Mouse (Mus musculus): ENCODE results near the gene Cend1. TPM values are rescaled to one million over a fixed set of nuclear protein-coding genes. Genes with fewer than 3 reads are reported as not detected.
A peak's percentile ranks its signal among the peaks of the same experiment; 100 is the strongest.

Gene Cend1
- polyA plus RNA-seq, 1 experiment from 2014 or later, result 20.5 TPM

DNA sequence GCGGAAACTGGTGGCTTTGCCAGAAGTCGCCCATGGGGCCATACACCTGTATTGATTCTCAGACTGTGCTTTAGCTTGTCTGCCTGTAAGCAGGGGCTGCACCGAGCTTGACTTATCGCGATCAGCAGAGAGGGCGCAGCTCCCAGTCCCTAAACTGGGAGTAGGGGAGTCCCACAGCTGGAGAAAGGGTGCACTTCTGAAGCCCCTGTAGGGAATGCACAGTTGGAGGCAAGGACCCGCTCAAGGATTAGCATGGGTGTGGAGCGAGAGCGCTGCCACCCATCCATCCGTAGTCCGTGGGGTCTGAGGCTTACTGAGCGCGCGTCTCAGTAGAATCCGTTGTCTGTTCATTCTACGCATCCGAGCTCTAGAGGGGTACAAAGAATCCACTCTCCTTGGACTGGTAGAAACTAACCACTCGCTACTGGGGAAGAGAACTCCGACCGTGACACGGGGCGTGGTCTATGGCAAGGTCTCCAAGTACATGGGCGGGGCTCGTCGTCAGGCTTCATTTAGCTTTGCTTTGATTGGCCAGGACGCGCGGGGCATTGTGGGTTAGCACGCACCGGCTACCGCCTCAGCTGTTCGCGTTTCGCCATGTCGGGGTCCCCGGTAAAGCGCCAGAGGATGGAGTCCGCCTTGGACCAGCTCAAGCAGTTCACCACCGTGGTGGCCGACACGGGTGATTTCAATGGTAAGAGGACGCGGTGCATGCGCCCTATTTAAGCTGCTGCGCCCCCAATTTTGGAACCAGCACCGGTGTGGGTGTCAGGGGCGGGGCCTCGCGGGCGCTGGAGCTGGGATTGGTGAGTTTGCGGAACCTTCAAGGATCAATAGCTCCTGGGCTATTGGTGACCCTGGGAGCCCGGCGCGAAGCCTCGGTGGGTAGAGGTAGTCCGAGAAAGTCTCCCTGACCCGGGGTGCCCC, 37.4 kb downstream of the Cend1 start, which contains the start of gene Taldo1:
TSS of gene Taldo1 (plus strand) at position 575 of the 927 bp plus-strand sequence.
- peak; percentile 94 for ATAC-seq (ENCODE audit: low FRiP score)
- Histone ChIP-seq H3K9ac (peak within 1 kb of the TSS; percentile 66), H3K27ac (peak within 1 kb of the TSS; percentile 72), H3K4me1 (peaks cover 13% of the 10 kb centered on the region), H3K36me3 (replicated peaks) (peaks cover 10% of the 10 kb centered on the region), H3K4me2 (peak within 1 kb of the TSS; percentile 88), H3K27me3 (peaks cover 16% of the 10 kb centered on the region), H3K4me3 (replicated peaks) (peak within 1 kb of the TSS; percentile 70), H3K9me3 (no peaks in the 10 kb centered on the region)
- WGBS, result under 1% methylated on average over 57 of the region's 57 CpGs

DNA sequence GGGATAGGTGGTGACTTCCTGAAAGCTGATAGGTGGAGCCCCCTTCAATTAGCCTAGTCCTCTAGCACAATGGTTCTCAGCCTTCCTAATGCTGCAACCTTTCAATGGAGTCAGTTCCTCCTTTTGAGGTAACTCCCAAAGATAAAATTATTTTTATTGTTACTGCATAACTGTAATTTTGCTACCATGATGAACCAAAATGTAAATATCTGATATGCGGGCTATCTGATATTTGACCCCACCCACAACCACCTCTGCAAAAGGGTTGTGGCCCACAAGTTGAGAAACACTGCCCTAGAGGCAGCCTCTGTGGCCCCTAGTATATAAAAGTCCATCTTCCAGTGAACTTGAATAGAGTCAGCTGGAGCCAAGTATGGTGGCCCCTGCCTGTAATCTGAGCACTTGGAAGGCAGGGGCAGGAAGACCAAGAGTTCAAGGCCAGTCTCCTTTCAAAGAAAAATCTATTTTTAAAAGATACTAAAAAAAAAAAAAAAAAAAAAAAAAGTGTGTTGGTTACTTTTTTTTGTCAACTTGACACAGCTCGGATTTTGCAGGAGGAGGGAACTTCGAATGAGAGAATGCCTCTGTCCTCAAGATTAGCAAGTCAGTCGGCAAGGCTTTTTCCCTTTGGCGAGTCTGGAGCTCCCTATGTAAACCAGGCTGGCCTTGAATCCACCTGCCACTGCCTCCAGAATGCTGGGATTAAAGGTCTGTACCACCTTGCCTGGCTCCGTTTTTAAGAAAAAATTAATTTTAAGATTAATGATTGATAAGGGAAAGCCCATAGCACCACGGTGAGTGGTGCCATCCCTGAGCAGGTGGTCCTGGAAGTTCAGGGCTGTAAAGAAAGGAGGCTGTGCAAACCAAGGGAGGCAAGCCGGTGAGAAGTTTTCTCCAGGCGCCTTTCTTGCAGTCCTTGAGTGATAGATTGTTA, 38.7 kb downstream of the Cend1 start:
- 53% methylated on average over 9 of the region's 9 CpGs for WGBS
- Histone ChIP-seq H3K27me3 (peaks cover 19% of the 10 kb centered on the region), H3K9me3 (no peaks in the 10 kb centered on the region), H3K27ac (no peak overlapping the region), H3K4me3 (replicated peaks) (no peak overlapping the region), H3K4me2 (no peak overlapping the region), H3K4me1 (peaks cover 13% of the 10 kb centered on the region), H3K36me3 (replicated peaks) (no peaks in the 10 kb centered on the region), H3K9ac (no peak overlapping the region)
- ATAC-seq (ENCODE audit: low FRiP score), result no peak

DNA sequence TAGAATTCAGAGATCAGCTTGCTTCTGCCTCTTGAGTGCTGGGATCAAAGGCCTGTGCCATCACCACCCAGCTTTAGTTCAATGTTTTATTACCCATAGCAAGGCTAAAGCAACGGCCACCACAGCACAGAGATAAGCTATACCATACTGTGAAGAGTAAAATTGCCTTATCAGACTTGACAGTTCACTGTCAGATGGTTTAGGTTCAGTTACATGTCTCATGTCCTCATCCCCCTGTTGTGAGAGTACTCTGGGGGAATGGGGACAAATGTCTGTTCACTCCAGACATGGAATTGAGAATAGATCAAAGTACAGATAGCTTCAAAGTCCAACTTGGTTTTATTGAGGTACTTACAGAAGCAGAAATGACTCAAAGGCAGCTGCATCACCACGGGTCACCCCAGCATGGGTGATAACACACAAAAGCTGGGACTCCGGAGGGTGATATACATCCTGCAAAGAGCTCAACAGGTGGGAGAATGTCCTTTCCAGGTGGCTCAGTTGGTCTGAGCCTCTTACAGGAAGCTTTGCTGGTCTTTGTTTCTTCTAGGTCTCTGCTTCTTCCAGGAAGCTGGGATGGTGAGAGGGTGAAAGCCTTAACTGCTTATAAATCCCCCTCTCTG, 40.7 kb downstream of the Cend1 start:
- Histone ChIP-seq H3K4me1 (peaks cover 13% of the 10 kb centered on the region), H3K27me3 (peaks cover 23% of the 10 kb centered on the region), H3K27ac (no peak overlapping the region), H3K36me3 (replicated peaks) (no peaks in the 10 kb centered on the region), H3K4me3 (replicated peaks) (no peak overlapping the region), H3K9ac (no peak overlapping the region), H3K4me2 (no peak overlapping the region), H3K9me3 (no peaks in the 10 kb centered on the region)
- WGBS, result 68% methylated on average over 3 of the region's 3 CpGs
- ATAC-seq (ENCODE audit: low FRiP score), result no peak

DNA sequence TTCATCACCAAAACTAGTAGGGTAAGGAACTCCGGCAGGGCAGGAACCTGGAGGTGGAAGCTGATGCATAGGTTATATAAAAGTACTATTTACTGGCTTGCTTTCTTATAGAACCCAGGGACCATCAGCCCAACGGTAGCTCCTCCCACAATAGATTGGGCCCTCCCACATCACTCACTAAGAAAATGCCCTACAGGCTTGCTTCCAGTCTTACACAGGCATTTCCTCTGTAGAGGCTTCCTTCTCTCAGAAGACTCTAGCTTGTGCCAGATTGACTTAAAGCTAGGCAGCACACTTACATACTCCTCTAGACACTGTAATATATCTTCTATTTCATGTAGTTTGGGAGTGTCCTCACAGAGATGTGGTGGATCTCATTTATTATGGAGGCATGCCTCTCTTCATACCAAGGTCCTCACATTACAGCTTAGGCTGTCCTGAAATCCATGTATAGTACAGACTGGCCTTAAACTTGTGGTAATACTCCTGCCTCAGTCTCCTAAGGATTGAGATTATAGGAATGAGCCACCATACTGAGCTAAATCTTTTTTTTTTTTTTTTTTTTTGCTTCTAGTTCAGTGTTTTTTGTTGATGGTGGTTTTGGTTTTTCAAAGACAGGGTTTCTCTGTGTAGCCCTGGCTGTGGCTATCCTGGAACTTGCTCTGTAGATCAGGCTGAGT, 41.3 kb downstream of the Cend1 start:
- ATAC-seq (ENCODE audit: low FRiP score), result no peak
- WGBS, result 59% methylated on average over 2 of the region's 2 CpGs
- H3K4me2 ChIP-seq, result no peak overlapping the region
- H3K9me3 ChIP-seq, result no peaks in the 10 kb centered on the region
- H3K27me3 ChIP-seq, result peaks cover 23% of the 10 kb centered on the region
- no peak overlapping the region for H3K9ac ChIP-seq
- no peak overlapping the region for H3K4me3 ChIP-seq (replicated peaks)
- peaks cover 10% of the 10 kb centered on the region for H3K4me1 ChIP-seq
- no peak overlapping the region for H3K27ac ChIP-seq
- H3K36me3 ChIP-seq (replicated peaks), result no peaks in the 10 kb centered on the region

GRCm38 (mm10) chr7:141381068-141381835, 48.0 kb downstream of the Cend1 start:
- Histone ChIP-seq H3K27ac (no peak overlapping the region), H3K27me3 (peaks cover 14% of the 10 kb centered on the region; the same call in 1 of the 2 replicates), H3K9ac (no peak overlapping the region), H3K4me3 (replicated peaks) (no peak overlapping the region), H3K9me3 (no peaks in the 10 kb centered on the region), H3K36me3 (replicated peaks) (no peaks in the 10 kb centered on the region), H3K4me2 (no peak overlapping the region), H3K4me1 (no peaks in the 10 kb centered on the region)
- WGBS, result 76% methylated on average over 4 of the region's 4 CpGs
- ATAC-seq (ENCODE audit: low FRiP score), result no peak

GRCm38 (mm10) chr7:141379584-141379983, 49.7 kb downstream of the Cend1 start:
- no peaks in the 10 kb centered on the region for H3K36me3 ChIP-seq (replicated peaks)
- no peak overlapping the region for H3K27ac ChIP-seq
- H3K9me3 ChIP-seq, result no peaks in the 10 kb centered on the region
- no peak for ATAC-seq (ENCODE audit: low FRiP score)
- no peak overlapping the region for H3K9ac ChIP-seq
- peaks cover 8% of the 10 kb centered on the region; the same call in 1 of the 2 replicates for H3K27me3 ChIP-seq
- H3K4me3 ChIP-seq (replicated peaks), result no peak overlapping the region
- no peak overlapping the region for H3K4me2 ChIP-seq
- H3K4me1 ChIP-seq, result no peaks in the 10 kb centered on the region
- 78% methylated on average over 4 of the region's 4 CpGs for WGBS

Other genes with a start within 250 kb of the Cend1 start
- 79.1 and 89.4 TPM in 2 replicates for gene Hras, start 235.5 kb downstream of the Cend1 start, polyA plus RNA-seq (2016; fragmentation: Nextera tagmentation; extraction: Ambion mirVana)
- gene Lrrc56, start 235.3 kb downstream of the Cend1 start, polyA plus RNA-seq (2016; fragmentation: Nextera tagmentation; extraction: Ambion mirVana), result 14.2 and 16.0 TPM in 2 replicates
- gene Lmntd2, start 215.4 kb downstream of the Cend1 start, polyA plus RNA-seq (2016; fragmentation: Nextera tagmentation; extraction: Ambion mirVana), result 3.3 and 3.7 TPM in 2 replicates
- gene Rassf7, start 213.6 kb downstream of the Cend1 start, polyA plus RNA-seq (2016; fragmentation: Nextera tagmentation; extraction: Ambion mirVana), result 35.4 and 38.5 TPM in 2 replicates
- gene Phrf1, start 200.7 kb downstream of the Cend1 start, polyA plus RNA-seq (2016; fragmentation: Nextera tagmentation; extraction: Ambion mirVana), result 106 and 107 TPM in 2 replicates
- gene Irf7, start 163.0 kb downstream of the Cend1 start, polyA plus RNA-seq (2016; fragmentation: Nextera tagmentation; extraction: Ambion mirVana), result 0.69 and 0.83 TPM in 2 replicates
- gene Cdhr5, start 152.7 kb downstream of the Cend1 start, polyA plus RNA-seq (2016; fragmentation: Nextera tagmentation; extraction: Ambion mirVana), result not detected in 2 replicates
- gene Sct, start 150.4 kb downstream of the Cend1 start, polyA plus RNA-seq (2016; fragmentation: Nextera tagmentation; extraction: Ambion mirVana), result 0.70 TPM in 1 of 2 replicates, not detected in the other
- gene Drd4, start 137.5 kb downstream of the Cend1 start, polyA plus RNA-seq (2016; fragmentation: Nextera tagmentation; extraction: Ambion mirVana), result 0.38 and 0.60 TPM in 2 replicates
- 74.0 and 78.4 TPM in 2 replicates for gene Deaf1, start 101.8 kb downstream of the Cend1 start, polyA plus RNA-seq (2016; fragmentation: Nextera tagmentation; extraction: Ambion mirVana)
- 59.9 and 63.6 TPM in 2 replicates for gene Tmem80, start 101.8 kb downstream of the Cend1 start, polyA plus RNA-seq (2016; fragmentation: Nextera tagmentation; extraction: Ambion mirVana)
- gene Eps8l2, start 90.6 kb downstream of the Cend1 start, polyA plus RNA-seq (2016; fragmentation: Nextera tagmentation; extraction: Ambion mirVana), result 1.2 and 1.7 TPM in 2 replicates
- gene Taldo1, start 37.3 kb downstream of the Cend1 start, polyA plus RNA-seq (2016; fragmentation: Nextera tagmentation; extraction: Ambion mirVana), result 397 and 407 TPM in 2 replicates
- gene Gatd1, start 15.4 kb downstream of the Cend1 start, polyA plus RNA-seq (2016; fragmentation: Nextera tagmentation; extraction: Ambion mirVana), result 47.0 and 50.0 TPM in 2 replicates
- gene Slc25a22, start 8.4 kb upstream of the Cend1 start, polyA plus RNA-seq (2016; fragmentation: Nextera tagmentation; extraction: Ambion mirVana), result 57.4 and 60.9 TPM in 2 replicates
- 16.9 and 18.8 TPM in 2 replicates for gene Pidd1, start 14.5 kb upstream of the Cend1 start, polyA plus RNA-seq (2016; fragmentation: Nextera tagmentation; extraction: Ambion mirVana)
- gene Rplp2, start 17.9 kb upstream of the Cend1 start, polyA plus RNA-seq (2016; fragmentation: Nextera tagmentation; extraction: Ambion mirVana), result 950 and 986 TPM in 2 replicates
- gene Pnpla2, start 25.7 kb upstream of the Cend1 start, polyA plus RNA-seq (2016; fragmentation: Nextera tagmentation; extraction: Ambion mirVana), result 16.2 and 18.3 TPM in 2 replicates
- 4.0 and 4.3 TPM in 2 replicates for gene Cracr2b, start 31.6 kb upstream of the Cend1 start, polyA plus RNA-seq (2016; fragmentation: Nextera tagmentation; extraction: Ambion mirVana)
- gene Cd151, start 37.9 kb upstream of the Cend1 start, polyA plus RNA-seq (2016; fragmentation: Nextera tagmentation; extraction: Ambion mirVana), result 13.9 and 18.2 TPM in 2 replicates
- gene Polr2l, start 45.6 kb upstream of the Cend1 start, polyA plus RNA-seq (2016; fragmentation: Nextera tagmentation; extraction: Ambion mirVana), result 69.8 and 78.4 TPM in 2 replicates
- 18.8 and 24.2 TPM in 2 replicates for gene Tspan4, start 45.7 kb upstream of the Cend1 start, polyA plus RNA-seq (2016; fragmentation: Nextera tagmentation; extraction: Ambion mirVana)
- 24.0 and 24.2 TPM in 2 replicates for gene Chid1, start 110.4 kb upstream of the Cend1 start, polyA plus RNA-seq (2016; fragmentation: Nextera tagmentation; extraction: Ambion mirVana)
- gene Ap2a2, start 132.7 kb upstream of the Cend1 start, polyA plus RNA-seq (2016; fragmentation: Nextera tagmentation; extraction: Ambion mirVana), result 106 and 112 TPM in 2 replicates
- 0.14 and 0.19 TPM in 2 replicates for gene Muc6, start 225.8 kb upstream of the Cend1 start, polyA plus RNA-seq (2016; fragmentation: Nextera tagmentation; extraction: Ambion mirVana)